Mouse (Mus musculus) small intestine, adult 2 months (tissue): ENCODE data around the gene Atp5l. TPM values are rescaled to one million over a fixed set of nuclear protein-coding genes. Genes with fewer than 3 reads are reported as not detected.

ENCODE experiments used
- H3K27ac ChIP-seq: fragments of 200-500 bp; 2 replicates; pipeline ENCODE4 v1.5.1; 2012; ENCODE audit warnings: low read depth, low read length, control low read depth, inconsistent platforms; ENCODE audit not compliant: insufficient read depth
- H3K27me3 ChIP-seq: fragments of 200-500 bp; 2 replicates; pipeline ENCODE4 v1.6.1; 2012; ENCODE audit warnings: mild to moderate bottlenecking, moderate library complexity, low read length, inconsistent platforms; ENCODE audit not compliant: control insufficient read depth, insufficient read depth
- H3K36me3 ChIP-seq: fragments of 200-500 bp; 2 replicates; pipeline ENCODE4 v1.6.1; 2012; ENCODE audit warnings: mild to moderate bottlenecking, low read length, control low read depth, inconsistent platforms; ENCODE audit not compliant: control insufficient read depth, insufficient read depth
- H3K4me1 ChIP-seq: fragments of 200-500 bp; 2 replicates; pipeline ENCODE4 v1.6.1; 2012; ENCODE audit warnings: low read length, inconsistent platforms, mixed read lengths; ENCODE audit not compliant: control insufficient read depth, insufficient read depth, insufficient read length
- H3K4me3 ChIP-seq: fragments of 200-500 bp; 2 replicates; pipeline ENCODE4 v1.5.1; 2012; ENCODE audit warnings: low read depth, mild to moderate bottlenecking, control low read depth, inconsistent platforms, low read length, moderate library complexity
- CTCF ChIP-seq: fragments of 200-500 bp; IDR thresholded peaks from 2 replicates; pipeline ENCODE4 v1.5.1; 2012; ENCODE audit warnings: low read depth, mild to moderate bottlenecking, control low read depth, inconsistent platforms, low read length, moderate library complexity, mixed read lengths; ENCODE audit not compliant: insufficient replicate concordance, insufficient read length; ENCODE audit errors: extremely low read depth
- POLR2A ChIP-seq: fragments of 200-500 bp; IDR thresholded peaks from 2 replicates; pipeline ENCODE4 v1.6.1; 2012; ENCODE audit warnings: low read depth, mild to moderate bottlenecking, control low read depth, inconsistent platforms, low read length, moderate library complexity
- WGBS: fragments of 180-500 bp; shearing (Covaris S2); methylation state at CpG from one replicate; pipeline ENCODE4 v1.1.7; 2018; 5-methylcytosine and 5-hydroxymethylcytosine counted together
- polyA plus RNA-seq: library from polyadenylated mRNA; depleted of rRNA; stranded (reverse); fragments of >200 nt; gene quantifications from 2 replicates; pipeline ENCODE4 v1.2.3, GENCODE M21; 2012

The Atp5l gene
- polyA plus RNA-seq, 1 experiment, result 102 TPM

GRCm38 (mm10) chr9:44947836-44948235, 27.3 kb upstream of the Atp5l start:
- Histone ChIP-seq H3K36me3 (peaks cover 79% of the 10 kb centered on the region), H3K4me1 (no peaks in the 10 kb centered on the region), H3K27me3 (no peaks in the 10 kb centered on the region), H3K27ac (no peak overlapping the region), H3K4me3 (no peak overlapping the region)
- TF ChIP-seq CTCF, result no peak
- no peak for TF ChIP-seq POLR2A
- 51% methylated on average over 5 of the region's 5 CpGs for WGBS

GRCm38 (mm10) chr9:44946185-44946695, 25.7 kb upstream of the Atp5l start:
- no peaks in the 10 kb centered on the region for H3K27me3 ChIP-seq
- TF ChIP-seq POLR2A, result no peak
- TF ChIP-seq CTCF, result no peak
- no peak overlapping the region for H3K27ac ChIP-seq
- H3K4me3 ChIP-seq, result no peak overlapping the region
- WGBS, result 85% methylated on average over 7 of the region's 7 CpGs
- H3K36me3 ChIP-seq, result peaks cover 79% of the 10 kb centered on the region
- H3K4me1 ChIP-seq, result no peaks in the 10 kb centered on the region

GRCm38 (mm10) chr9:44942421-44942820, 21.9 kb upstream of the Atp5l start:
- Histone ChIP-seq H3K27me3 (no peaks in the 10 kb centered on the region), H3K27ac (no peak overlapping the region), H3K4me1 (no peaks in the 10 kb centered on the region), H3K4me3 (no peak overlapping the region), H3K36me3 (peaks cover 74% of the 10 kb centered on the region)
- TF ChIP-seq POLR2A (no peak), CTCF (no peak)
- 95% methylated on average over 4 of the region's 4 CpGs for WGBS

GRCm38 (mm10) chr9:44941756-44942155, 21.2 kb upstream of the Atp5l start:
- H3K4me1 ChIP-seq, result no peaks in the 10 kb centered on the region
- WGBS, result 92% methylated on average over 4 of the region's 4 CpGs
- TF ChIP-seq POLR2A (no peak), CTCF (no peak)
- H3K36me3 ChIP-seq, result peaks cover 76% of the 10 kb centered on the region
- H3K4me3 ChIP-seq, result no peak overlapping the region
- no peaks in the 10 kb centered on the region for H3K27me3 ChIP-seq
- H3K27ac ChIP-seq, result no peak overlapping the region

GRCm38 (mm10) chr9:44921543-44921942, 1.0 kb upstream of the Atp5l start:
- WGBS, result 83% methylated on average over 2 of the region's 2 CpGs
- H3K4me1 ChIP-seq, result no peaks in the 10 kb centered on the region
- TF ChIP-seq CTCF (no peak), POLR2A (no peak)
- H3K36me3 ChIP-seq, result peaks cover 3% of the 10 kb centered on the region
- no peak overlapping the region for H3K27ac ChIP-seq
- no peaks in the 10 kb centered on the region for H3K27me3 ChIP-seq
- H3K4me3 ChIP-seq, result no peak overlapping the region

GRCm38 (mm10) chr9:44921123-44921468, 554 bp upstream of the Atp5l start:
- 1% methylated on average over 8 of the region's 8 CpGs for WGBS
- H3K4me3 ChIP-seq, result peak overlapping the region; percentile 97; the same call in 1 of the 2 replicates
- TF ChIP-seq CTCF, result no peak
- no peak for TF ChIP-seq POLR2A
- H3K27me3 ChIP-seq, result no peaks in the 10 kb centered on the region
- peak overlapping the region; percentile 77 for H3K27ac ChIP-seq
- peaks cover 3% of the 10 kb centered on the region for H3K36me3 ChIP-seq
- H3K4me1 ChIP-seq, result no peaks in the 10 kb centered on the region

GRCm38 (mm10) chr9:44919606-44920005, 936 bp downstream of the Atp5l start:
- 20% methylated on average over 2 of the region's 2 CpGs for WGBS
- Histone ChIP-seq H3K4me1 (no peaks in the 10 kb centered on the region), H3K4me3 (peak overlapping the region; percentile 97), H3K27me3 (no peaks in the 10 kb centered on the region), H3K27ac (peak overlapping the region; percentile 77), H3K36me3 (no peaks in the 10 kb centered on the region)
- TF ChIP-seq POLR2A, result no peak
- TF ChIP-seq CTCF, result no peak

- Histone ChIP-seq H3K4me1 (peaks cover 5% of the 10 kb centered on the region; the same call in 1 of the 2 replicates), H3K27ac (no peak overlapping the region), H3K36me3 (peaks cover 10% of the 10 kb centered on the region), H3K4me3 (no peak overlapping the region), H3K27me3 (no peaks in the 10 kb centered on the region)
- TF ChIP-seq CTCF (peak; percentile 20; the same call in 1 of the 2 replicates), POLR2A (no peak)
- 19% methylated on average over 1 of the region's 1 CpGs for WGBS
These were observed 4.3 kb downstream of the Atp5l start for GRCm38 (mm10) chr9:44916196-44916595.
